Mouse (Mus musculus) embryonic facial prominence, embryonic 12.5 days (tissue): ENCODE measurements around the gene Enpep. TPM values are rescaled to one million over a fixed set of nuclear protein-coding genes. Genes with fewer than 3 reads are reported as not detected.

Source experiments
- ATAC-seq: fragments of 200-750 bp; cut with Nextera tagmentation; 2 replicates; pipeline ENCODE4 v1.8.0; 2017; ENCODE audit not compliant: insufficient number of reproducible peaks, insufficient read depth, low FRiP score, low TSS enrichment
- H3K27ac ChIP-seq: fragments of 300-500 bp; sonication (generic); 2 replicates; pipeline ENCODE4 v1.5.1; 2016; ENCODE audit warnings: mild to moderate bottlenecking
- H3K27me3 ChIP-seq: fragments of 300-500 bp; sonication (generic); 2 replicates; pipeline ENCODE4 v1.6.1; 2016; ENCODE audit warnings: mild to moderate bottlenecking, moderate library complexity
- H3K36me3 ChIP-seq: fragments of 300-500 bp; sonication (generic); 2 replicates; pipeline ENCODE4 v1.6.1; 2016; ENCODE audit warnings: mild to moderate bottlenecking
- H3K4me1 ChIP-seq: fragments of 300-500 bp; sonication (generic); 2 replicates; pipeline ENCODE4 v1.6.1; 2016
- H3K4me2 ChIP-seq: fragments of 300-500 bp; sonication (generic); replicated peaks from 2 replicates; pipeline ENCODE4 v1.6.1; 2016; ENCODE audit warnings: mild to moderate bottlenecking, moderate library complexity
- H3K4me3 ChIP-seq: fragments of 300-500 bp; sonication (generic); 2 replicates; pipeline ENCODE4 v1.5.1; 2016; ENCODE audit warnings: mild to moderate bottlenecking
- H3K9ac ChIP-seq: fragments of 300-500 bp; sonication (generic); 2 replicates; pipeline ENCODE4 v1.6.1; 2016; ENCODE audit warnings: mild to moderate bottlenecking, moderate library complexity
- H3K9me3 ChIP-seq: fragments of 300-500 bp; sonication (generic); 2 replicates; pipeline ENCODE4 v1.6.1; 2016; ENCODE audit warnings: mild to moderate bottlenecking, moderate library complexity
- WGBS: fragments of 180-500 bp; shearing (Covaris S2); methylation state at CpG from one replicate; pipeline ENCODE4 v1.1.7; 2016; 5-methylcytosine and 5-hydroxymethylcytosine counted together
- polyA plus RNA-seq: library from polyadenylated mRNA; unstranded; fragments of >200 nt; fragmentation: Nextera tagmentation; extraction: Ambion mirVana; gene quantifications from 2 replicates; pipeline ENCODE4 v1.2.1, GENCODE M21; 2016

Enpep gene
- polyA plus RNA-seq, 1 experiment from 2014 or later, result 3.7 TPM

DNA sequence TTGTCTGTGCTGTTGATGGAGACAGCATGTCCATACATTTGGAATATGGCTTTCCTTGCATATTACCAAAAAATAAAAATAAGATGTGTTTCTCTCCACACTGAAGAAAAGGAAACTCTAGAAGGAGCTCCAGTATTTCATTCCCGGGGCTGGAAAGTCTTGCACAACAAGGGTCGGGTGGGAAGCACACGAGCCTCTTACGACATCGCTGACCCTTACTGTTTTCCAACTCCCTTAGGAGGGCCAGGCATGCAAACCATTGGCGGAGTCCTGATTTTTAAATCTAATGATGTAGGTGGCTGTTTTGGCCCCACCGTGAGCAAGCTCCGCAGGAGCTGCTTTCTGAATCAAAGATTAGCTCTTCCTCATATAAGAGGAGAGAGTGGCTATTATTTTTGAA is 20.6 kb downstream of the Enpep start:
- no peak overlapping the region for H3K9ac ChIP-seq
- WGBS, result 79% methylated on average over 8 of the region's 8 CpGs
- no peaks in the 10 kb centered on the region for H3K27me3 ChIP-seq
- H3K36me3 ChIP-seq, result no peaks in the 10 kb centered on the region
- no peak overlapping the region for H3K27ac ChIP-seq
- no peaks in the 10 kb centered on the region for H3K9me3 ChIP-seq
- ATAC-seq, result no peak
- no peak overlapping the region for H3K4me3 ChIP-seq
- H3K4me1 ChIP-seq, result no peaks in the 10 kb centered on the region
- H3K4me2 ChIP-seq, result no peak overlapping the region

DNA sequence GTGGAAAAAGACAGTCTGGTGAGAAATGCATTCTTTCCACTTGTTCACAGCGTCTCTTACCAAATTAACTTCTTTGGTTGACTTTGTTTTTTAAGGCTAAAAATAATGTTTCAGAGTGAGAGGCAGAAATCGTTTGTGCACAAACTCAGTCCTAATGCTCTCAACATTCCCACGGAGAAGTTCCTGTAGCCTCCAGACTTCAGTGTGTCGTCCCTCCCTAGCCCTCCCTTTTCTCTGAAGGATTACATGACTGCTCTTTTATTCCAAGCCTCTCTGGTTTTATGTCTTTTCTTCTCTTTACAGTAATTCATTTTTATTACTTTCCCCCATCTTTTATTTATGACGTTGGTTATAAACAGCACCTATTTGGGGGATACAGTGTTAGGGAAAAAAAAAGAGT is 22.6 kb downstream of the Enpep start:
- Histone ChIP-seq H3K4me3 (no peak overlapping the region), H3K9me3 (no peaks in the 10 kb centered on the region), H3K36me3 (no peaks in the 10 kb centered on the region), H3K4me1 (no peaks in the 10 kb centered on the region), H3K9ac (no peak overlapping the region), H3K27me3 (no peaks in the 10 kb centered on the region), H3K4me2 (no peak overlapping the region), H3K27ac (no peak overlapping the region)
- no peak for ATAC-seq
- 64% methylated on average over 5 of the region's 5 CpGs for WGBS

DNA sequence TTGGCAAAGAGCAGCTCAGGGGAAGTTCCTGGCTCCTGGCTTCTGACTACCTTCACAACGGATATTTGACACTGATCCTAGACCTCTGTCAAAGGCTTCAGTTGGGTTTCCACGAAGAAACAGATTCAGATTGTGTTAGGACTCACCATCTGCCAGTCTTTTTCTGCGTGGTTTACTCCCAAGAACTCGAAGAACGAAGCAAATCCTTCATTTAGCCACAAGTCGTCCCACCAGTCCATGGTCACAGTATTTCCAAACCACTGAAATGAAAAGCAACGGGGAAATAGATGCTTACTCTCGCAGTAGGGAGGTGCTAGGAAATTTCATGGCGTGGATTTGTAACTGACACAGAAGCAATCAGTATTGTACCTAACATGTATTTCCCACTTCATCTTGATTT is 23.6 kb downstream of the Enpep start:
- Histone ChIP-seq H3K9ac (no peak overlapping the region), H3K4me2 (no peak overlapping the region), H3K27me3 (no peaks in the 10 kb centered on the region), H3K4me3 (no peak overlapping the region), H3K9me3 (no peaks in the 10 kb centered on the region), H3K36me3 (no peaks in the 10 kb centered on the region), H3K4me1 (no peaks in the 10 kb centered on the region), H3K27ac (no peak overlapping the region)
- no peak for ATAC-seq
- 61% methylated on average over 9 of the region's 9 CpGs for WGBS

DNA sequence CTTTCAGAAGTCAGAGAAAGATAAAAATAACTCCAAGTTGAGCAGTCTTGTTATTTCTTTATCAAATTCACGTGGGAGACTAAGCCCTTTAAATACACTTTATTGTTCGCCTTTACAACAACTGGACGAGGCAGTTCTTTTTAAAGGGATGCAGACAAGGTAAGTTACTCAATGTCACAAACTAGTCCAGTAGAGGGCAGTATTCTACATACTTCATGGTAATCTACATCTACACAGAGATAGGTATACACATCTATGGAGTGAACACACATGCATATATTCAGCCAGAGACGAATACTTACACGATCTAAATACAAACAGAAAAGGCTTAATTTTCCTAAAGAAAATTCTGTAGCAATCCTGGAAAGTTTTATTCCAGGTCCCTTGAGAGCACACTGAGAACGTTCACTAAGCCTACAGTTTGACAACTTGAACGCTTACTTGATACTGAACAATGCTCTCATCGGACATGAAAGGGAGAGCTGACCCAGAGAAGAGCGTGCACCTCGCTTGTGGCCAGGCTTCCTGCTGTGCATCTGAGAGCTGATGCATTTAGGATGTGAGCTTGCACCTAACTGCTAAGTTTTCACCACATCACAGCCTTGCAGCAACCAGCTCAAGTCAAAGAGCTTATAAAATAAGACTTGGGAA is 24.3 kb downstream of the Enpep start:
- WGBS, result 41% methylated on average over 10 of the region's 10 CpGs
- H3K9ac ChIP-seq, result no peak overlapping the region
- no peak for ATAC-seq
- H3K4me1 ChIP-seq, result no peaks in the 10 kb centered on the region
- no peak overlapping the region for H3K4me2 ChIP-seq
- H3K36me3 ChIP-seq, result no peaks in the 10 kb centered on the region
- no peak overlapping the region for H3K4me3 ChIP-seq
- H3K27me3 ChIP-seq, result no peaks in the 10 kb centered on the region
- no peak overlapping the region for H3K27ac ChIP-seq
- no peaks in the 10 kb centered on the region for H3K9me3 ChIP-seq

DNA sequence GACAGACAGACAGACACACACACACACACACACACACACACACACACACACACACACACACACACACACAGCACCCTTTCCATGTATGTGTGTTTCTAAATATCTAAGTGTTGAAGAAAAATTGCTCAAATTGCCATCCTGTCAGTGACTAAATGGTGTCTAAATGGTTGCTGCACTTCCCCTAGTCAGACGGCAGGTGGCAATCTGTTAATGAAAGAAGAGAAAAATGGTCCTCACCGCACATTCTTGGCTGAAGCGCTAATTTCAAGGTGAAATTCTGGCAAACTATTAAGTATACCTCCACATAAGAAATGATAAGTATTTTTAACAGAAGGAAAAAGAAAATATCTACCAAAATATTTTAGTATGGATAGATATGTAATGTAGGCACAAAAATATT is 28.6 kb downstream of the Enpep start:
- Histone ChIP-seq H3K4me1 (no peaks in the 10 kb centered on the region), H3K27ac (no peak overlapping the region), H3K4me2 (no peak overlapping the region), H3K36me3 (no peaks in the 10 kb centered on the region), H3K27me3 (no peaks in the 10 kb centered on the region), H3K4me3 (no peak overlapping the region), H3K9me3 (no peaks in the 10 kb centered on the region), H3K9ac (no peak overlapping the region)
- 16% methylated on average over 3 of the region's 3 CpGs for WGBS
- no peak for ATAC-seq

DNA sequence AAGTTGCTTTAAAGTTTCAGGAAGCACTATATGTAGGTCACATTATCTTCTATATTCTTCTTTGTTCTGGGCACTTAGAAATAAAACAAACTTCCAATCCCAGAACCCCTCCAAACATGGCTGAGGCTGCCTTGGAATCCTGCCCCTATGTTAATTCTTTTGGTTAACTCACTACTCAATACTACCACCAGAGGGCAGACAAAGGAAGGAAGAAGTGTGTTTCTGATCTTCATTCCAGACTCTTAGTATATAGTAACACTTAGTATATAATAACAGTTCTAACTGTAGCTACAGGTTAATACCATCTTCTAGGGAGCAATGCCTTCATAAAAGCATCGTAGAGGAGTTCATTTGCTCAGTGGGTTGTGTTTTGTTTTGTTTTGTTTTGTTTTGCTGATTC is 32.6 kb downstream of the Enpep start:
- no peak overlapping the region for H3K4me3 ChIP-seq
- H3K4me1 ChIP-seq, result no peaks in the 10 kb centered on the region
- no peak for ATAC-seq
- H3K4me2 ChIP-seq, result no peak overlapping the region
- H3K9me3 ChIP-seq, result no peaks in the 10 kb centered on the region
- H3K9ac ChIP-seq, result no peak overlapping the region
- no peak overlapping the region for H3K27ac ChIP-seq
- WGBS, result 72% methylated on average over 1 of the region's 1 CpGs
- H3K27me3 ChIP-seq, result no peaks in the 10 kb centered on the region
- no peaks in the 10 kb centered on the region for H3K36me3 ChIP-seq

DNA sequence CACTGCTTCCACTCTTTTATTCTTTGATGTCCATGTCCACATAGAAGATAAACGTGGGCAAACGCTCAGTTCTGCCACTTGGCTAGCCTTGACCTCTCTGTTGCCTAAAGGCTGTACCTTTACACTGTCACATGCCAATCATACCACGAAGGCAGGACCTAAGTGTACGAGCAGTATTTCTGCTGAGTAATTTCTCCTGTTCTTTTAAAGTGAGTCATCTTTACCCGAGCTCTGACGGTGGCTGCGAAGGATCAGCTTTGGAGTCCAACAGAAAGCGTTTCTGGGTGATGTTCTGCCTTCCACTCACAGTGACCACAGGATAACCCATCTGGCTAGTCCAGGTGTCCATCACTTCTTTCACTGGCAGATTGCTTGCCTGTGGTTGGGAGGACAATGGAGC is 33.9 kb downstream of the Enpep start:
- Histone ChIP-seq H3K27me3 (no peaks in the 10 kb centered on the region), H3K36me3 (no peaks in the 10 kb centered on the region), H3K9me3 (no peaks in the 10 kb centered on the region), H3K4me3 (no peak overlapping the region), H3K9ac (no peak overlapping the region), H3K4me1 (no peaks in the 10 kb centered on the region), H3K27ac (no peak overlapping the region), H3K4me2 (no peak overlapping the region)
- ATAC-seq, result no peak
- WGBS, result 83% methylated on average over 8 of the region's 8 CpGs

DNA sequence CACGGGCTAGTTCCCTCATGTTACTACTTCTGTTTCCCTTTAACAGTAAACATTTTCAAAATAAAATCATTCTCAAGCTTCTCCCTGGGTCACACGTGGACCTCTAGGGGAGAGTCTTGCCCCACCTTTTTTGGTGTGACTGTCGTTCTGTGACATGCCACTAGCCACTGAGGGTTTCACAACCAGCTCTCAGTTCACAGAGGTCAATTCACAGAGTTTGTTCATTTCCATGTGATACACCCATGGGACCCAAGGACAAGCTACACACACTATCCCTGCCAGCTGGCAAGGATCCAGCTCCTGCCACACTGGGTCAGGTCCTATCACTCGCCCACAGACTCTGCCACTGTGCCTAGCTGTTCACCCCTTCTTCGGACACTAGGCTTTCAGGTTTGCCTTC is 35.5 kb downstream of the Enpep start:
- H3K9me3 ChIP-seq, result no peaks in the 10 kb centered on the region
- H3K4me1 ChIP-seq, result no peaks in the 10 kb centered on the region
- no peaks in the 10 kb centered on the region for H3K27me3 ChIP-seq
- no peaks in the 10 kb centered on the region for H3K36me3 ChIP-seq
- WGBS, result 68% methylated on average over 5 of the region's 5 CpGs
- no peak overlapping the region for H3K4me3 ChIP-seq
- no peak overlapping the region for H3K27ac ChIP-seq
- H3K9ac ChIP-seq, result no peak overlapping the region
- no peak for ATAC-seq
- H3K4me2 ChIP-seq, result no peak overlapping the region

DNA sequence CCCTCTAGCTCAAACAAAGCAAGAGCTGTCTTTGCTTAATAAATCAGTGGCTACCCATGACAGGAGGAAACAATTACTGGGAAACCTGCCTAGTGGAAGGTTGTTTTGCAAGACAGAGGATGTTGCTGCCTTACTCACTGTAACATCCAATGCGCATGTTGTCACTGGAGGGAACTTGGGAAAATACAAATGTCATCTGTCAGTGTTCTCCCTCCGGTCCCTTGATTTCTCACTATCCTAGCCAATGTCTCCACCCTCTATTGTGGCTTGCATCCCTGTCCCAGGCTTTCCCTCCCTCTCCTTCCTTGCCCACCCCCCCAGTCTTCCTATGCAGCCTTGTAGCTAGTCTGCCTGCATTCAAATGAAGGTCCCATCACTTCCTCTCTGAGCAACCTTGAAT is 36.6 kb downstream of the Enpep start:
- no peak for ATAC-seq
- no peaks in the 10 kb centered on the region for H3K9me3 ChIP-seq
- no peak overlapping the region for H3K4me3 ChIP-seq
- no peaks in the 10 kb centered on the region for H3K27me3 ChIP-seq
- no peak overlapping the region for H3K27ac ChIP-seq
- no peak overlapping the region for H3K9ac ChIP-seq
- no peak overlapping the region for H3K4me2 ChIP-seq
- H3K4me1 ChIP-seq, result no peaks in the 10 kb centered on the region
- WGBS, result 44% methylated on average over 2 of the region's 2 CpGs
- H3K36me3 ChIP-seq, result no peaks in the 10 kb centered on the region

DNA sequence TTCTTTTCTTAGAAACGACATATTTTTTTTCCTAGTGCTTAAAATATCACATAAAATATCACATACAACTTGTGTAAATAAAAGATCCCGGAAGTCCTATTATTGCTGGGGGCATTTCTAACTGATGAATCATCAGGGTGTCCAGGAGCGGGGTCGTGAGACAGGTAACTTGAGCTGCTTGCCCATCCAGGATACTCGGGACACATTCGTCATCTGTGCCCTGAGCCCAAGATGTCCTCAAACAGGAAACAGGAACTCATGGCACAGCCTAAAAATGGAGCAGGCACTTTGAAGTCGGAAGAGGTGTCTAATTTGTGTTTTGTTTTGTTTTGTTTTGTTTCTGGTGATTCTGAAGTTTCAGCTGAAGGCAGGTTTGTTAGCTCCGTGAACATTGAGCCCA is 43.0 kb downstream of the Enpep start:
- no peak for ATAC-seq
- no peaks in the 10 kb centered on the region for H3K36me3 ChIP-seq
- H3K9ac ChIP-seq, result no peak overlapping the region
- H3K4me1 ChIP-seq, result no peaks in the 10 kb centered on the region
- H3K4me2 ChIP-seq, result no peak overlapping the region
- H3K27me3 ChIP-seq, result no peaks in the 10 kb centered on the region
- no peak overlapping the region for H3K4me3 ChIP-seq
- 58% methylated on average over 8 of the region's 8 CpGs for WGBS
- H3K27ac ChIP-seq, result no peak overlapping the region
- H3K9me3 ChIP-seq, result no peaks in the 10 kb centered on the region

DNA sequence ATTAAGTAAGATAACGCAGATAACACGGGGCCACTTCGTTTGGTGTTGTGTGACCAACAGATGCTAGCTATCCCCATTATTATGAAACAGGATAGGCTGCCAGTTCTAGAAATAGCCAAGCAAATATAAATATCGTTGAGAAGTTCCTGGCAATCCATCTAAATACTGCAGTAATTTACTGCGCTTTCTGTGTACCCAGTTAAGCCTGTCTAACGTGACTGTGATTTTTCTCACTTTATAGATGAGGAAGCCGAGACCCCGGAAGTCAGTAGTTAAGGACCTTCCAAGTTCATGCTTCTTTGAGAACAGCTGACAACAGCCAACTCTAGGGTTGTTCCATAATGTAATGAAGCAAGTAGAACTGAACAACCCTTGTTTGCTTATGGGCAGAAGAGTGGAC is 45.4 kb downstream of the Enpep start:
- Histone ChIP-seq H3K27me3 (no peaks in the 10 kb centered on the region), H3K27ac (no peak overlapping the region), H3K4me2 (no peak overlapping the region), H3K36me3 (no peaks in the 10 kb centered on the region), H3K4me1 (no peaks in the 10 kb centered on the region), H3K4me3 (no peak overlapping the region), H3K9me3 (no peaks in the 10 kb centered on the region), H3K9ac (no peak overlapping the region)
- no peak for ATAC-seq
- WGBS, result 81% methylated on average over 8 of the region's 8 CpGs

DNA sequence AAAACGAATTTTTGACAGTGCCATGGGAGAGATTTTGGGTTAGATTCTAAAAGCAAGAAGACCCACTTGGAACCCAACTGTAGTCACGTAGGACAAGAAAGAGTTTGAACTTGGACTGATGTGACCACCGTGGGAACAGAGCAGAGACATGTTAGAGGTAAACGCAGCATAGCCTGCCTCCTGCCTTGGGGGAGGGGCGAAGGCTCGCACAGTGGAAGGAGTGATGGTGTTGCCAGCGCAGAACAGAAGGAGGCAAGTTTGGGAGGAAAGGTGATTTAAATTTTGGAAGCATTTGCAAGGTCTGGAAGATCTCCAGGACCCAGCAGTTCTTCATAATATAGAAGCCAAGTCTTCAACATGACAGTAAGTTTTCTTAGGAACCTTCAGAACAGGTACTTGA is 46.1 kb downstream of the Enpep start:
- Histone ChIP-seq H3K27ac (no peak overlapping the region), H3K4me2 (no peak overlapping the region), H3K36me3 (no peaks in the 10 kb centered on the region), H3K4me1 (no peaks in the 10 kb centered on the region), H3K9ac (no peak overlapping the region), H3K9me3 (no peaks in the 10 kb centered on the region), H3K27me3 (no peaks in the 10 kb centered on the region), H3K4me3 (no peak overlapping the region)
- WGBS, result 77% methylated on average over 7 of the region's 7 CpGs
- no peak for ATAC-seq

DNA sequence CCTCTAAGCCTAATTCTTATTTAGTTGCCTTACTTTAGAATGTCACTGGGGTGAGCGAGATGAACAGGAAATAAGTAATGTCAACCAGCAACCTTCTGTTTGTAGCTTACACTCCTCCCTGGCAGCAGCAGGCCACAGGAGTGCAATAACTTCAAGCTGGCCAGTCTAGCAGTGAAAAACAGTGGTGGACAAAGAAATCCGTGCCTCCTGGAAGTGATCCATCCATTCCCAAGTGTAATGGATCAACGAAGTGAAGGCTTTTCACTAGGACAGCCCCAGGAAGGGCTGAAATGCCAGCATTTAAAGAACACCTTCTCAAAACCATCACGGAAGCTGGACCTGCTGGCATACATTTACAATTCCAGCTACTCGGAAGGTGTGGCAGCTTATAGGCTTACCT is 48.2 kb downstream of the Enpep start:
- WGBS, result 68% methylated on average over 5 of the region's 5 CpGs
- no peaks in the 10 kb centered on the region for H3K9me3 ChIP-seq
- no peak overlapping the region for H3K9ac ChIP-seq
- no peak overlapping the region for H3K27ac ChIP-seq
- H3K4me3 ChIP-seq, result no peak overlapping the region
- no peak overlapping the region for H3K4me2 ChIP-seq
- H3K36me3 ChIP-seq, result no peaks in the 10 kb centered on the region
- no peaks in the 10 kb centered on the region for H3K4me1 ChIP-seq
- ATAC-seq, result no peak
- H3K27me3 ChIP-seq, result no peaks in the 10 kb centered on the region
